Mouse (Mus musculus) kidney, adult 11 months (tissue): ENCODE data around the gene Rad50.

Experiments
- DNase-seq: peaks from one replicate; pipeline ENCODE4 v3.0.0; 2022

The Rad50 gene

GRCm38 (mm10) chr11:53632122-53632733, 74.9 kb downstream of the Rad50 start:
- DNase-seq: no peak

- DNase-seq: peak; percentile 32
Observed at GRCm38 (mm10) chr11:53627859-53628258, 79.3 kb downstream of the Rad50 start.

GRCm38 (mm10) chr11:53626802-53627373, 80.2 kb downstream of the Rad50 start:
- DNase-seq: no peak

GRCm38 (mm10) chr11:53624124-53624523, 83.0 kb downstream of the Rad50 start:
- no peak for DNase-seq

- DNase-seq: no peak
Observed at GRCm38 (mm10) chr11:53623573-53623972, 83.5 kb downstream of the Rad50 start.

- DNase-seq: no peak
Observed at GRCm38 (mm10) chr11:53622440-53622806, 84.7 kb downstream of the Rad50 start.

GRCm38 (mm10) chr11:53621582-53622439, 85.3 kb downstream of the Rad50 start:
- no peak for DNase-seq

GRCm38 (mm10) chr11:53620094-53620493, 87.0 kb downstream of the Rad50 start:
- no peak for DNase-seq

- DNase-seq: no peak
Observed at GRCm38 (mm10) chr11:53619428-53619827, 87.7 kb downstream of the Rad50 start.

GRCm38 (mm10) chr11:53618619-53619198, 88.4 kb downstream of the Rad50 start, which contains the start of gene Il4:
Il4 (minus strand) TSS chr11:53618669.
- DNase-seq: no peak

- DNase-seq: no peak
Observed at GRCm38 (mm10) chr11:53617562-53618109, 89.5 kb downstream of the Rad50 start.

- DNase-seq: no peak
Observed at GRCm38 (mm10) chr11:53616748-53617558, 90.2 kb downstream of the Rad50 start.

- no peak for DNase-seq
Observed at GRCm38 (mm10) chr11:53615575-53615974, 91.5 kb downstream of the Rad50 start.

- DNase-seq: no peak
Observed at GRCm38 (mm10) chr11:53615172-53615571, 91.9 kb downstream of the Rad50 start.

- no peak for DNase-seq
Observed at GRCm38 (mm10) chr11:53609672-53610071, 97.4 kb downstream of the Rad50 start.

GRCm38 (mm10) chr11:53609231-53609630, 97.9 kb downstream of the Rad50 start:
- no peak for DNase-seq

- DNase-seq: no peak
Observed at GRCm38 (mm10) chr11:53605609-53606008, 101.5 kb downstream of the Rad50 start.

- no peak for DNase-seq
Observed at GRCm38 (mm10) chr11:53604983-53605382, 102.1 kb downstream of the Rad50 start.
